Comparison of ENCODE assay signal across 17 mouse cellular contexts in the genomic region with DNA sequence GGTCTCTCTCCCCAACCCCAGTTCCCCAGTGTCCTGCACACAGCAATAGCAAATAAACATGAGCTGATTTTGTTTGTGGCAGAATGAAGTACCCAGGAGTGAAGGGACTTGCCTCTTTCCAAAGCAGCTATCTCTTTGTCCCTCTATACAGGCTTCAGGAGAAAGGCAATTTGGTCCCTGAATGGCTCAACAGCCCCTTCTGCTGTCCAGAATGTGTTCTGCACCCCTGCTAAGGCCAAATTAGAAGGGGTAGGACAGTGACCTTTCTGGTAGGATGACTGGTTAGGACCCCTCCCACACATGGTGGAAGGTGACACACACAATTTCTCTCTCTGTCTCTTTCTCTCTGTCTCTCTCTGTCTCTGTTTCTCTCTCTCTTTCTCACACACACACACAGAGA. TPM values are rescaled to one million over a fixed set of nuclear protein-coding genes. Genes with fewer than 3 reads are reported as not detected.
A peak's percentile ranks its signal among the peaks of the same experiment; 100 is the strongest.
DNase-seq lines count a peak whose midpoint lies in the region; ATAC-seq and TF ChIP-seq lines count a peak whose summit lies in the region.
"Not testable (repeated sequence)": the region's sequence is repeated elsewhere in the genome, so short reads cannot be mapped to it uniquely, and the experiment has no call there.
"Had no signal": no experiment of that assay in that cellular context is flagged by ENCODE, and none has a peak within 500 bp of the region (broad histone marks: within the 10 kb centered on the region; RNA-seq: fewer than 3 reads in every experiment).

No protein-coding gene starts in this region.

- H3K36me3 ChIP-seq in forebrain, postnatal 0 days (ENCODE audit: insufficient read depth); intestine, postnatal 0 days (ENCODE audit: control insufficient read depth, insufficient read depth); liver, embryonic 14.5 days (replicated peaks; ENCODE audit: control insufficient read depth, insufficient read depth, low read depth); stomach, postnatal 0 days (ENCODE audit: control insufficient read depth, insufficient read depth, low read length): not testable (repeated sequence)

- H3K27me3 ChIP-seq in forebrain, postnatal 0 days (ENCODE audit: insufficient read depth, low read length); intestine, postnatal 0 days (replicated peaks; ENCODE audit: control insufficient read depth, insufficient read depth, low read length); liver, embryonic 14.5 days (ENCODE audit: control insufficient read depth, insufficient read depth, low read length); stomach, postnatal 0 days (ENCODE audit: control insufficient read depth, insufficient read depth, low read length): not testable (repeated sequence)

- TF ChIP-seq POLR2A in brain, embryonic 14.5 days (IDR thresholded peaks at IDR 0.05; ENCODE audit: borderline replicate concordance, extremely low read depth, insufficient read depth, insufficient read length, poor library complexity, severe bottlenecking): not testable (repeated sequence)

- not testable (repeated sequence) for H3K4me3 ChIP-seq in forebrain, postnatal 0 days (ENCODE audit: low read depth, low read length); intestine, postnatal 0 days (ENCODE audit: low read depth, low read length); liver, embryonic 14.5 days (ENCODE audit: insufficient read depth in 1 of 2, low read depth in 2 of 2, low read length in 2 of 2); stomach, postnatal 0 days (ENCODE audit: low read depth, low read length)

- peak; percentile 17; the same call in 1 of the 2 replicates for TF ChIP-seq CTCF in brain, embryonic 14.5 days (IDR thresholded peaks at IDR 0.05; ENCODE audit: borderline replicate concordance, extremely low read depth, insufficient read depth, insufficient read length)
- peak; percentile 25; the same call in 1 of the 2 replicates for TF ChIP-seq CTCF in forebrain, postnatal 0 days (IDR thresholded peaks at IDR 0.05; ENCODE audit: low read depth)
- TF ChIP-seq CTCF in intestine, postnatal 0 days (IDR thresholded peaks at IDR 0.05; ENCODE audit: low read depth): peak; percentile 72
- peak; percentile 23; the same call in 1 of the 2 replicates for TF ChIP-seq CTCF in liver, embryonic 14.5 days (IDR thresholded peaks at IDR 0.05; ENCODE audit: low read depth)
- peak; percentile 72 for TF ChIP-seq CTCF in stomach, postnatal 0 days (IDR thresholded peaks at IDR 0.05; ENCODE audit: low read depth)

- H3K9ac ChIP-seq in forebrain, postnatal 0 days; intestine, postnatal 0 days (ENCODE audit: low read depth, low read length); liver, embryonic 14.5 days (replicated peaks); stomach, postnatal 0 days (ENCODE audit: low read length): not testable (repeated sequence)

- peak; percentile 71 for DNase-seq in R1 (ENCODE audit: low read depth, low spot score)
- DNase-seq in brain, embryonic 14.5 days (ENCODE audit: low read depth); forebrain, postnatal 0 days; liver, embryonic 14.5 days (ENCODE audit: low read depth in 3 of 3, low spot score in 3 of 3): not testable (repeated sequence)
- DNase-seq in stomach, postnatal 0 days (ENCODE audit: low spot score): peak; percentile 26

- not testable (repeated sequence) for ATAC-seq in forebrain, postnatal 0 days; intestine, postnatal 0 days; liver, embryonic 14.5 days (ENCODE audit: insufficient read depth); stomach, postnatal 0 days (ENCODE audit: low FRiP score, low TSS enrichment)
- ATAC-seq in megakaryocyte progenitor cell, adult 5-6 weeks (replicated peaks; ENCODE audit: poor library complexity): 0 out of 2 replicates have a peak, but pooled peaks have one; percentile 58

- H3K27ac ChIP-seq in forebrain, postnatal 0 days (ENCODE audit: low read depth, low read length); intestine, postnatal 0 days (ENCODE audit: low read depth, low read length); liver, embryonic 14.5 days; stomach, postnatal 0 days (replicated peaks): not testable (repeated sequence)

- not testable (repeated sequence) for H3K4me2 ChIP-seq in forebrain, postnatal 0 days (ENCODE audit: low read depth); intestine, postnatal 0 days (replicated peaks; ENCODE audit: low read depth); liver, embryonic 14.5 days (ENCODE audit: low read depth); stomach, postnatal 0 days (replicated peaks; ENCODE audit: low read depth)

- H3K4me1 ChIP-seq in forebrain, postnatal 0 days (ENCODE audit: insufficient read depth); intestine, postnatal 0 days (replicated peaks; ENCODE audit: control insufficient read depth, insufficient read depth, low read length); liver, embryonic 14.5 days (replicated peaks; ENCODE audit: control insufficient read depth in 2 of 2, insufficient read depth in 2 of 2, low read length in 1 of 2); stomach, postnatal 0 days (replicated peaks; ENCODE audit: control insufficient read depth, insufficient read depth): not testable (repeated sequence)

- TF ChIP-seq EP300 in liver, embryonic 14.5 days (IDR thresholded peaks at IDR 0.05; ENCODE audit: low read depth); stomach, postnatal 0 days (optimal IDR thresholded peaks at IDR 0.05): not testable (repeated sequence)

- H3K9me3 ChIP-seq in forebrain, postnatal 0 days (ENCODE audit: low read length); intestine, postnatal 0 days (ENCODE audit: control insufficient read depth); liver, embryonic 14.5 days (ENCODE audit: control insufficient read depth, low read length); stomach, postnatal 0 days (ENCODE audit: control insufficient read depth, low read length): not testable (repeated sequence)

RNA-seq across cellular contexts. Expression of gene Tmem92, which starts 36.9 kb away (rescaled TPM):
- not detected in 2 replicates for polyA plus RNA-seq in brain, embryonic 14.5 days (2012; rRNA removed)
- total RNA-seq in forebrain, postnatal 0 days (2014; rRNA removed): not detected in 2 replicates
- 0.07 TPM in 1 of 2 replicates, not detected in the other for polyA plus RNA-seq in forebrain, postnatal 0 days (2015; fragmentation: Nextera tagmentation; extraction: Ambion mirVana)
- polyA plus RNA-seq in intestine, postnatal 0 days (2015; fragmentation: Nextera tagmentation; extraction: Ambion mirVana): not detected in 2 replicates
- not detected in 2 replicates for polyA plus RNA-seq in liver, embryonic 14.5 days (2012; rRNA removed)
- not detected in 2 replicates for polyA plus RNA-seq in liver, embryonic 14.5 days (2014; fragmentation: Nextera tagmentation; extraction: Ambion mirVana)
- not detected in 2 replicates for total RNA-seq in megakaryocyte progenitor cell, adult 5-6 weeks (2015)
- not detected in 2 replicates for total RNA-seq in megakaryocyte progenitor cell, adult 5-6 weeks (2017)
- not detected in 2 replicates for polyA plus RNA-seq in stomach, postnatal 0 days (2015; fragmentation: Nextera tagmentation; extraction: Ambion mirVana)
- total RNA-seq: left cerebral cortex, postnatal 14 days; liver, adult 2 months had no signal
- polyA plus RNA-seq: embryonic facial prominence, embryonic 13.5 days; forebrain, embryonic 11.5 days; gonadal fat pad, adult 2 months; heart, embryonic 15.5 days; hindbrain, embryonic 16.5 days; kidney, embryonic 14.5 days; liver, adult 2 months; neural tube, embryonic 14.5 days; testis, adult 2 months had no signal

Comparison
In these comparisons a context has a peak if more than half of its experiments do, and no peak if none do; other contexts are left out.
1. CTCF ChIP-seq: peak in every context shown above with its lines; median percentile 72 in intestine, postnatal 0 days; 72 in stomach, postnatal 0 days; 25 in forebrain, postnatal 0 days; 23 in liver, embryonic 14.5 days; 17 in brain, embryonic 14.5 days.